Mouse (Mus musculus): Measurements from ENCODE around the gene Mid1. TPM values are rescaled to one million over a fixed set of nuclear protein-coding genes. Genes with fewer than 3 reads are reported as not detected.

Gene Mid1
- total RNA-seq, 1 experiment = 201 TPM

GRCm38 (mm10) chrX:169930868-169931267 lies 245.9 kb downstream of the Mid1 start:
- no peak for TF ChIP-seq MAFK (IDR thresholded peaks at IDR 0.05; ENCODE audit: insufficient read depth, low read depth, low read length)
- no peak for TF ChIP-seq HCFC1 (IDR thresholded peaks at IDR 0.05; ENCODE audit: borderline replicate concordance, insufficient read depth, low read length)
- no peak for TF ChIP-seq ZC3H11A (IDR thresholded peaks at IDR 0.05; ENCODE audit: borderline replicate concordance, low read depth, low read length)
- TF ChIP-seq CHD2 (IDR thresholded peaks at IDR 0.05; ENCODE audit: low read depth, low read length) = no peak
- no peak for TF ChIP-seq ZNF384 (IDR thresholded peaks at IDR 0.05; ENCODE audit: low read depth, low read length)

GRCm38 (mm10) chrX:169933228-169933627 lies 248.2 kb downstream of the Mid1 start:
- no peak overlapping the region for H3K9ac ChIP-seq (ENCODE audit: insufficient read depth, low read depth, low read length, poor library complexity, severe bottlenecking)
- H3K9me3 ChIP-seq (ENCODE audit: control insufficient read depth, insufficient read depth, low read depth, low read length) = no peaks in the 10 kb centered on the region
- in situ Hi-C loops (cut with MboI; ENCODE audit: low sequenced_read_pairs in 2 of 2, unreplicated experiment in 2 of 2) = no loop called here
- no peak for TF ChIP-seq ZC3H11A (IDR thresholded peaks at IDR 0.05; ENCODE audit: borderline replicate concordance, low read depth, low read length)
- H3K4me3 ChIP-seq (ENCODE audit: insufficient read depth in 1 of 2, low read depth in 1 of 2, low read length in 2 of 2, poor library complexity in 1 of 2, severe bottlenecking in 1 of 2) = no peak overlapping the region
- H3K27ac ChIP-seq (ENCODE audit: insufficient read depth, low read depth, low read length, poor library complexity, severe bottlenecking) = no peak overlapping the region
- DNase-seq (ENCODE audit: low read depth, low spot score) = no peak
- H3K36me3 ChIP-seq (ENCODE audit: control insufficient read depth, insufficient read depth, low read length, poor library complexity, severe bottlenecking) = no peaks in the 10 kb centered on the region
- H3K4me1 ChIP-seq (ENCODE audit: control insufficient read depth in 2 of 2, insufficient read depth in 2 of 2, low read length in 2 of 2, poor library complexity in 1 of 2) = no peaks in the 10 kb centered on the region

More at GRCm38 (mm10) chrX:169930868-169931267, 245.9 kb downstream of the Mid1 start:
- H3K4me3 ChIP-seq (ENCODE audit: insufficient read depth in 1 of 2, low read depth in 1 of 2, low read length in 2 of 2, poor library complexity in 1 of 2, severe bottlenecking in 1 of 2) = no peak overlapping the region
- H3K9ac ChIP-seq (ENCODE audit: insufficient read depth, low read depth, low read length, poor library complexity, severe bottlenecking) = no peak overlapping the region
- H3K36me3 ChIP-seq (ENCODE audit: control insufficient read depth, insufficient read depth, low read length, poor library complexity, severe bottlenecking) = no peaks in the 10 kb centered on the region
- no peaks in the 10 kb centered on the region for H3K4me1 ChIP-seq (ENCODE audit: control insufficient read depth in 2 of 2, insufficient read depth in 2 of 2, low read length in 2 of 2, poor library complexity in 1 of 2)
- DNase-seq (ENCODE audit: low read depth, low spot score) = no peak
- H3K27ac ChIP-seq (ENCODE audit: insufficient read depth, low read depth, low read length, poor library complexity, severe bottlenecking) = no peak overlapping the region
- in situ Hi-C loops (cut with MboI; ENCODE audit: low sequenced_read_pairs in 2 of 2, unreplicated experiment in 2 of 2) = no loop called here
- no peaks in the 10 kb centered on the region for H3K9me3 ChIP-seq (ENCODE audit: control insufficient read depth, insufficient read depth, low read depth, low read length)

GRCm38 (mm10) chrX:169937119-169937719 lies 252.2 kb downstream of the Mid1 start:
- H3K9me3 ChIP-seq (ENCODE audit: control insufficient read depth, insufficient read depth, low read depth, low read length) = no peaks in the 10 kb centered on the region
- no peak overlapping the region for H3K27ac ChIP-seq (ENCODE audit: insufficient read depth, low read depth, low read length, poor library complexity, severe bottlenecking)
- no peak for DNase-seq (ENCODE audit: low read depth, low spot score)
- H3K36me3 ChIP-seq (ENCODE audit: control insufficient read depth, insufficient read depth, low read length, poor library complexity, severe bottlenecking) = no peaks in the 10 kb centered on the region
- no peaks in the 10 kb centered on the region for H3K4me1 ChIP-seq (ENCODE audit: control insufficient read depth in 2 of 2, insufficient read depth in 2 of 2, low read length in 2 of 2, poor library complexity in 1 of 2)
- TF ChIP-seq ZC3H11A (IDR thresholded peaks at IDR 0.05; ENCODE audit: borderline replicate concordance, low read depth, low read length) = no peak
- no peak for TF ChIP-seq MAFK (IDR thresholded peaks at IDR 0.05; ENCODE audit: insufficient read depth, low read depth, low read length)
- no peak for TF ChIP-seq CHD2 (IDR thresholded peaks at IDR 0.05; ENCODE audit: low read depth, low read length)
- TF ChIP-seq ZNF384 (IDR thresholded peaks at IDR 0.05; ENCODE audit: low read depth, low read length) = no peak
- TF ChIP-seq HCFC1 (IDR thresholded peaks at IDR 0.05; ENCODE audit: borderline replicate concordance, insufficient read depth, low read length) = no peak
- no peak overlapping the region for H3K4me3 ChIP-seq (ENCODE audit: insufficient read depth in 1 of 2, low read depth in 1 of 2, low read length in 2 of 2, poor library complexity in 1 of 2, severe bottlenecking in 1 of 2)
- no peak overlapping the region for H3K9ac ChIP-seq (ENCODE audit: insufficient read depth, low read depth, low read length, poor library complexity, severe bottlenecking)
- in situ Hi-C loops (cut with MboI; ENCODE audit: low sequenced_read_pairs in 2 of 2, unreplicated experiment in 2 of 2) = no loop called here

GRCm38 (mm10) chrX:169940531-169940930 lies 255.5 kb downstream of the Mid1 start:
- no peak overlapping the region for H3K9ac ChIP-seq (ENCODE audit: insufficient read depth, low read depth, low read length, poor library complexity, severe bottlenecking)
- H3K27ac ChIP-seq (ENCODE audit: insufficient read depth, low read depth, low read length, poor library complexity, severe bottlenecking) = no peak overlapping the region
- H3K9me3 ChIP-seq (ENCODE audit: control insufficient read depth, insufficient read depth, low read depth, low read length) = no peaks in the 10 kb centered on the region
- no peak for DNase-seq (ENCODE audit: low read depth, low spot score)
- in situ Hi-C loops (cut with MboI; ENCODE audit: low sequenced_read_pairs in 2 of 2, unreplicated experiment in 2 of 2) = no loop called here
- no peaks in the 10 kb centered on the region for H3K36me3 ChIP-seq (ENCODE audit: control insufficient read depth, insufficient read depth, low read length, poor library complexity, severe bottlenecking)
- H3K4me3 ChIP-seq (ENCODE audit: insufficient read depth in 1 of 2, low read depth in 1 of 2, low read length in 2 of 2, poor library complexity in 1 of 2, severe bottlenecking in 1 of 2) = no peak overlapping the region
- TF ChIP-seq ZC3H11A (IDR thresholded peaks at IDR 0.05; ENCODE audit: borderline replicate concordance, low read depth, low read length) (no peak), ZNF384 (IDR thresholded peaks at IDR 0.05; ENCODE audit: low read depth, low read length) (no peak), HCFC1 (IDR thresholded peaks at IDR 0.05; ENCODE audit: borderline replicate concordance, insufficient read depth, low read length) (no peak), MAFK (IDR thresholded peaks at IDR 0.05; ENCODE audit: insufficient read depth, low read depth, low read length) (no peak), CHD2 (IDR thresholded peaks at IDR 0.05; ENCODE audit: low read depth, low read length) (no peak)
- H3K4me1 ChIP-seq (ENCODE audit: control insufficient read depth in 2 of 2, insufficient read depth in 2 of 2, low read length in 2 of 2, poor library complexity in 1 of 2) = no peaks in the 10 kb centered on the region

- Histone ChIP-seq H3K4me1 (ENCODE audit: control insufficient read depth in 2 of 2, insufficient read depth in 2 of 2, low read length in 2 of 2, poor library complexity in 1 of 2) (no peaks in the 10 kb centered on the region), H3K9me3 (ENCODE audit: control insufficient read depth, insufficient read depth, low read depth, low read length) (no peaks in the 10 kb centered on the region), H3K9ac (ENCODE audit: insufficient read depth, low read depth, low read length, poor library complexity, severe bottlenecking) (no peak overlapping the region), H3K36me3 (ENCODE audit: control insufficient read depth, insufficient read depth, low read length, poor library complexity, severe bottlenecking) (no peaks in the 10 kb centered on the region), H3K4me3 (ENCODE audit: insufficient read depth in 1 of 2, low read depth in 1 of 2, low read length in 2 of 2, poor library complexity in 1 of 2, severe bottlenecking in 1 of 2) (no peak overlapping the region), H3K27ac (ENCODE audit: insufficient read depth, low read depth, low read length, poor library complexity, severe bottlenecking) (no peak overlapping the region)
- TF ChIP-seq HCFC1 (IDR thresholded peaks at IDR 0.05; ENCODE audit: borderline replicate concordance, insufficient read depth, low read length) (no peak), ZC3H11A (IDR thresholded peaks at IDR 0.05; ENCODE audit: borderline replicate concordance, low read depth, low read length) (no peak), MAFK (IDR thresholded peaks at IDR 0.05; ENCODE audit: insufficient read depth, low read depth, low read length) (no peak), CHD2 (IDR thresholded peaks at IDR 0.05; ENCODE audit: low read depth, low read length) (no peak), ZNF384 (IDR thresholded peaks at IDR 0.05; ENCODE audit: low read depth, low read length) (no peak)
- no peak for DNase-seq (ENCODE audit: low read depth, low spot score)
- in situ Hi-C loops (cut with MboI; ENCODE audit: low sequenced_read_pairs in 2 of 2, unreplicated experiment in 2 of 2) = no loop called here
Observed at GRCm38 (mm10) chrX:169950596-169950995, 265.6 kb downstream of the Mid1 start.
